Mouse (Mus musculus): Measurements from ENCODE around the gene Asic5.

GRCm38 (mm10) chr3:81981990-81982389 lies at the start of gene Asic5:
- TF ChIP-seq CTCF (IDR thresholded peaks at IDR 0.05; ENCODE audit: low read depth) (no peak), EP300 (IDR thresholded peaks at IDR 0.05; ENCODE audit: low read depth) (no peak)
